Mouse (Mus musculus) brain, embryonic 14.5 days (tissue): ENCODE data around the gene Ing5. TPM values are rescaled to one million over a fixed set of nuclear protein-coding genes. Genes with fewer than 3 reads are reported as not detected.
"Not testable (repeated sequence)": the region's sequence is repeated elsewhere in the genome, so short reads cannot be mapped to it uniquely, and the experiment has no call there.

ENCODE experiments used
- DNase-seq: peaks from one replicate; pipeline ENCODE4 v3.0.0-alpha.2; 2011; ENCODE audit warnings: low read depth
- CTCF ChIP-seq: fragments of 200-500 bp; IDR thresholded peaks from 2 replicates; pipeline ENCODE4 v1.5.1; 2012; ENCODE audit warnings: inconsistent platforms, mild to moderate bottlenecking, moderate library complexity, borderline replicate concordance; ENCODE audit not compliant: insufficient read depth, insufficient read length; ENCODE audit errors: extremely low read depth
- POLR2A ChIP-seq: fragments of 200-500 bp; IDR thresholded peaks from 2 replicates; pipeline ENCODE4 v1.6.1; 2012; ENCODE audit warnings: mild to moderate bottlenecking, inconsistent platforms, borderline replicate concordance; ENCODE audit not compliant: poor library complexity, insufficient read depth, insufficient read length, severe bottlenecking; ENCODE audit errors: extremely low read depth
- polyA plus RNA-seq: library from polyadenylated mRNA; depleted of rRNA; stranded (reverse); fragments of >200 nt; gene quantifications from 2 replicates; pipeline ENCODE4 v1.2.3, GENCODE M21; 2012; rRNA removed

Ing5 gene
- polyA plus RNA-seq, 1 experiment = 9.0 TPM

DNA sequence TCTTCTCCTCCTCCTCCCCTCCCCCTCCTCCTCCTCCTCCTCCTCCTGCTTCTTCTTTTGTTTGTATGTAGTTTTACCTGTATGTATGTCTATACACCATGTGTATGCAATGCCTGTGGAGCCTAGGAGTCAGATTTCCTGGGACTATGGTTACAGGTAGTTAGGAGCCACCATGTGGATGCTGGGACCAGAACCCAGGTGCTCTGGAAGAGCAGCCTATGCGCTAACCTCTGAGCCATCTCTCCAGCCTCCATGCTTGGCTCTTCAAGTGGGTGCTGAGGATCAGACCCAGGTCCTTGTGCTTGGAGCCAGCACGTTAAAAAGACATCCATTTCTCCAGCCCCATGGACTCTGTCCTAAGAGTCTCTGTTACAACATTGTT lies 32.8 kb downstream of the Ing5 start:
- DNase-seq = no peak
- TF ChIP-seq CTCF (no peak), POLR2A (no peak)

DNA sequence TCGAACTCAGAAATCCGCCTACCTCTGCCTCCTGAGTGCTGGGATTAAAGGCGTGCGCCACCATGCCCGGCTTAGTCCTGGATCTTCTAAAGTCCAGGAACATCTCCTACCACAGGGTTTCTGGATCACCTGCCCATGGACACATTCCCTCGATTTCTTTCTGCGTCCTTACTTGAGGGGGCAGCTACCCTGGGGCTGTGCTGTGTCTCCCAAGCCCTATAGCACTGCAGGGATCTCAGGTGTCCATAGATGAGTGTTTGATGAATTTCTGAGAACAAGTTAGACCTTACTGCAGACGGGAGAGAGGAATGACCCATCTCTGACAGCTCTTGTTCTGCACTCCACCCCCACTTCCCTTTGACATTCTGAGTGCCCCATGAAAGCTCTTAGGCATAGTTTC lies 33.6 kb downstream of the Ing5 start:
- no peak for DNase-seq
- TF ChIP-seq CTCF (no peak), POLR2A (no peak)

DNA sequence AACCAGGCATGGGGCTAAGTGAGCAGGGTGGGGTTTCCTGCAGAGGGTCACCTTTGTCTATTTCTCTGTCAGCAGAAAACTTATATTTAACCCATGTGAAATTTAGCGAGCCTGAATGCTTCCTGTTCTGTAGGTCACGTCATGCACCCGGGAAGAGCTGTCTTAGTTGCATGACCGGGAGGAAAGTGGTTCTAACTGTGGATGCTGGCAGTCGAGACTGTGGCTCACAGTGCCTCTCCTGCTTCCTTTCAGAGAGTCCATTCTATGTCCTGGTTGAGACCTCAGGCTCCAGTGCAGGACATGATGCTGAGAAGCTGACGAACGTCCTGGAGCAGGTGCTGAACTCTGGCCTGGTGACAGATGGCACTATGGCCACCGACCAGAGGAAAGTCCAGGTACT lies 34.8 kb downstream of the Ing5 start:
- DNase-seq = not testable (repeated sequence)

DNA sequence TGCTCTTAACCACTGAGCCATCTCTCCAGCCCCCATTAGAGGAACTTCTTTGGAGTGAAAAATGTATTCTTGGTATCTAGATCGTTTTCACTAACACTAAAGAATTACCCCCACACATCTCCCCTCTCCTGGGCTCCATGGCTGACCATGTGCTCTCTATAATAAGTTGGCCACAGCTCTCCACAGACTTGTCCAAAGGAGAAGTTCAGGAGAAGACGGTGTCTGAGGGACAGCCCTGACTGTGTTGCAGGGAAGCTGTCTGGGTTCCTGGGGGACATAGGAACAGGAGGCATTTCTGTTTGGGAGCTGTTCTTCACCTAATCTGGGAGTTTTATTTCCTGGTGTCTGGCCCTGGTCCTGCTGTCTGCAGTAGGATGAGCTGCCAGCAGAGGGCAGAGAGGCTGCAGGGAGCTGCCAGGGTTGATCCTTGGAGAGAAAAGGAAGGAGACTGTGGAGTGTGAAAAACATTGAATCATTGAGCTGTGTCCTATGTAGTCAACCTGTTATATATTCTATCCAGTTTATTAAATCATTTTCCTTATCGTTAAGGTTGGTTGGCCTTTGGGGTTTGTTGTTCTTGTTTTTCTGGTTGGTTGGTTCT lies 42.1 kb downstream of the Ing5 start:
- DNase-seq = not testable (repeated sequence)

DNA sequence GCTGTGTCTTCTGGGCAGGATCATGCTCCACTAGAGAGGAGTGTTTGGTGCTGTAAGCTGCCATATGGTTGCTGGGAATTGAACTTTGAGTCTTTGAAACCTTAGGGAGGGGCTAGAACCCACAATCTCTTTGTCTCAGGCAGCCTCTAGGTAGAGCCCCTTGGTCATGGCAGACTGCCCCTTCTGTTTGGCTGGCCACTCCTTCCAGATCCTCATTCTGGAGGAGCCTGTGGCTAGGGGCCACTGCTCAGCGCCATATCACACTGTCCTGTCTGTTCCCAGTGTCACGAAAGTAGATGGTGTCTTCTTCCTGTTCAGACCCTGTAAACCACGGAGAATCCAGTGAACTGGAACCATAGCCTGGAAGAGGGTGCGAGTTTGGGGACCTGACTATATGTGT lies 52.0 kb downstream of the Ing5 start:
- DNase-seq = not testable (repeated sequence)

DNA sequence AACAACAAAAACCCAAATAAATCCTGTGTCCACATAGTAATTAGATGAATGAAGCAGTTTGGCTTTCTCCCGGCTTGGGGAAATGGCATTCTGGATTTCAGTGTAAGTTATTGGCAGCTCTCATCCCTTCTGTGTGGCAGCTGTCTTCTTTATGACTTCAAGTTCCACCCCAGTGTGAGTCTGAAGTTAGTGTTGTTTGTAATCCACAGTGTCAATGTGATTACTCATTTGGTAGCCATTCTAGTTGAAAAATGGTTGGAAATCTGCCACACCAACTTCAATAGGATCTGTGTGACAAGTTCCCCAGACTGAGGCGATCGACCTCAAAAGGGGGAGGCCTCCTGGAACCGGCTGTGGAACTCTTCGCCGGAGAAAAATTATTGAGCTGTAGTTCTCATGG lies 53.6 kb downstream of the Ing5 start:
- peak; percentile 76 for DNase-seq
- TF ChIP-seq POLR2A = no peak
- TF ChIP-seq CTCF = no peak

DNA sequence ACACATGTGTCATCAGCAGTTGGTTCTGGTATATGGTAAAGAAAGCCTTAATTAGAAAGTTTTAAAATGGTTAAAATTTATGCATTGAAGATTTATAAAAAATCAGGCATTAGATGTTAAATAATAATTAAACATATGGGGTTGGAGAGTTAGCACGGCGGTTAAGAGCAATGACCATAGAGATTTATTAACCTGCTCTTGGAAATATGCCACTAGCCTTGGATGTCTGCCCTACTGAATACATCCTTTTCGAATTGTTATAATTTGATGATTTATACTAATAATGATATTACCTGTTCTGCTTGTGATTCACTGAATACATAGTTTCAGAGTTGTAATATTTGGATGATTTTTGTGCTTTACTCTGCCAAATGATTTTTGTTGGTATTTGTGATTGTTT lies 54.2 kb downstream of the Ing5 start:
- DNase-seq = no peak
- no peak for TF ChIP-seq POLR2A
- TF ChIP-seq CTCF = no peak

DNA sequence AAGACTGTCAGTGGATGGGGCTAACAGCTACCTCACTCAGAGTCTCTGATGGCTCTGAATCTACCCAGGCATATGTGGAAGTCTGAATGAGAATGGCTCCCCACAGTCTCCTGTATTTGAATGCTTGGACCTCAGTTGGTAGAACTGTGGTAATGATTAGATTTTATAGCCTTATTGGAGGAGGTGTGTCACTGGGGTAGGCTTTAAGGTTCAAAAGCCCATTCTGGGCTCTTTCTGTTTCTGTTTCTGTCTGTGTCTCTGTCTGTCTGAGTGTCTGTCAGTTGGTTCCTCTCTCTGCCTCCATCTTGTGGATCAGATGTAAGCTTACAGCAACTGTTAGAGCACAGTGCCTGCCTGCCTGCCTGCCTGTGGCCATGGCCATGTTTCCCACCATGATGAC lies 55.9 kb downstream of the Ing5 start:
- no peak for DNase-seq
- TF ChIP-seq CTCF (no peak), POLR2A (no peak)

DNA sequence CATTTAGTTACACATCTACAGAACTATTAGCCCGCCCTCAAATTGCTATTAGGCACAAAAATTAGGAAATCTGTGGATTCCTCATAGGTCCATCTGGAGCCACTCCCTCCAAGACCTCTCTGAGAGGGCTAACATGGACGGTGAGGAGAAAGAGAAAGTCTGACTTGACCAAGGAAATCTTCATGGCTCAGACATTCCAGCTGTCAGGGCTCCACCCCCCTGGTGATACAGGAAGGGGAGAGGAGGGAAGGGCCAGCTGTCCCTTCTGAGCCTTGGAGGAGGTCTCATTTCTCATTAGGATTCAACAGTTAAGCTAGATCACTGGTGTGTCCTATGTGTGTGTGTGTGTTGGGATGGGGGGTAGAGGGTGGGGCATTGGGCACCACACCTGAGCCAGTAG lies 57.3 kb downstream of the Ing5 start, which contains the start of gene Gal3st2:
Gene Gal3st2 (plus strand): TSS at position 259 of the 400 bp plus-strand sequence.
- DNase-seq = not testable (repeated sequence)

Other genes with a start within 250 kb of the Ing5 start
- gene Stk25, start 145.3 kb upstream of the Ing5 start, polyA plus RNA-seq = 338 and 358 TPM in 2 replicates
- 61.5 and 80.8 TPM in 2 replicates for gene Bok, start 118.3 kb upstream of the Ing5 start, polyA plus RNA-seq
- 70.7 and 78.1 TPM in 2 replicates for gene Atg4b, start 52.5 kb upstream of the Ing5 start, polyA plus RNA-seq
- 44.9 and 53.1 TPM in 2 replicates for gene Thap4, start 49.1 kb upstream of the Ing5 start, polyA plus RNA-seq
- gene Dtymk, start 2.0 kb upstream of the Ing5 start, polyA plus RNA-seq = 145 and 243 TPM in 2 replicates
- gene D2hgdh, start 20.9 kb downstream of the Ing5 start, polyA plus RNA-seq = 23.2 and 24.2 TPM in 2 replicates
- gene Gal3st2, start 57.3 kb downstream of the Ing5 start, polyA plus RNA-seq = not detected in 2 replicates
- 0.16 TPM in 1 of 2 replicates, not detected in the other for gene Gal3st2b, start 114.3 kb downstream of the Ing5 start, polyA plus RNA-seq
- not detected in 2 replicates for gene Gal3st2c, start 186.5 kb downstream of the Ing5 start, polyA plus RNA-seq
- gene Neu4, start 216.5 kb downstream of the Ing5 start, polyA plus RNA-seq = not detected in 2 replicates
- not detected in 2 replicates for gene Pdcd1, start 248.6 kb downstream of the Ing5 start, polyA plus RNA-seq